Comparison of ENCODE assay signal across 8 mouse cellular contexts in the genomic region with DNA sequence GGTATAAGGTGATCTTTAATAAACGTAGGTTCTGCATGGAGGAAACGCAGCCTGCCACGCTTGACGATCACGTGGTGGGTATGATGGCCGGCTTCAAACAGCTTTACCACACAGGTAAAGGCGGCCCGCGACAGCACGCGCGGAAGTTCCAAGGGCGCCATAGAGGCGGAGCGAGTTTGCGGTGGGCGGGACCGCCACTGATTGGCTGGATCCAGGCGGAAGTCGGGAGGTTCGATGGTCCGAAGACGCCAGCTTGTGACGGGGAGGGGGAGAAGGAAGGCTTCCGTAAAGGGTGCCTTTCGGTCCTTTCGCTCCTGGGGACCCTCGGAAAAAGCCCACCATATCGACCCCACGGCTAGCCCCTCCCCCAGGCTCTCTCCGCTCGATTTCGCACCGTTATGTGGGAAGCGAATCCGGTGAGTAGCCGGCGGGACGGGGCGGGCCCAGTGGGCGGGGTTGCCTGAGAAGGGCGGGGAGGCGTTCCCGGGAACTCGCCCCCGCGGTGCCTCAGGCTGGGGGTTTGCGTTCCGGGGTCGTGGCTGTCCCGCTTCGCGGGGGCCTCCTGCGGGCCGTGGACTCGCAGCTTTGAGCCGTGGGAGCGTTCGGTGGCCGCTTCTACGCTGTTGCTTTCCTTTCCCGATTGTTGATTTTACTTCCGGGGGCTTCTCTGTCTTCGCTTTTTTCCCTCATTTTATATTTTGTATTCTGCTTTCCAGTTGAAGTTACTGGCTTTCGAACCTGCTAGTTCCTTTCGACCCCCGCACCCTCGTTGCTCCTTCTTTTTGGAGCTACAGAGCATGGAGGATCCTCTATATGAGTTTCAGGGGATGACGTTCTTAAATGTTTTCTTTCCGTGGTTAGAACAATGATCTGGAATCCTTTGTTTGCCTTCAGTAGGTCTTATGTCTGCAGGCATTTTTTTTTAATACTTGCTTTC. TPM values are rescaled to one million over a fixed set of nuclear protein-coding genes. Genes with fewer than 3 reads are reported as not detected.
DNase-seq lines count a peak whose midpoint lies in the region; ATAC-seq and TF ChIP-seq lines count a peak whose summit lies in the region.

No protein-coding gene starts in this region.

- no peak for TF ChIP-seq CTCF in CH12.LX (conservative IDR thresholded peaks at IDR 0.05 in 1 of 2, IDR thresholded peaks at IDR 0.05 in 1 of 2; ENCODE audit: low read depth in 2 of 2, low read length in 2 of 2)
- TF ChIP-seq CTCF in heart, postnatal 0 days (IDR thresholded peaks at IDR 0.05; ENCODE audit: low read depth): no peak
- TF ChIP-seq CTCF in testis, adult 2 months (IDR thresholded peaks at IDR 0.05; ENCODE audit: control insufficient read depth, insufficient read depth, insufficient replicate concordance, low read depth, low read length): no peak

- H3K79me2 ChIP-seq in CH12.LX (replicated peaks; ENCODE audit: control insufficient read depth, extremely low read depth, insufficient read depth, poor library complexity, severe bottlenecking): peaks cover 19% of the 10 kb centered on the region

- H3K9ac ChIP-seq in CH12.LX (ENCODE audit: insufficient read depth, low read depth): peak overlapping the region; percentile 93
- peak overlapping the region; percentile 83 for H3K9ac ChIP-seq in forebrain, embryonic 11.5 days (ENCODE audit: low read length)
- H3K9ac ChIP-seq in heart, postnatal 0 days (replicated peaks; ENCODE audit: low read depth, low read length): peak overlapping the region; percentile 72
- H3K9ac ChIP-seq in liver, embryonic 16.5 days (ENCODE audit: low read depth, low read length): peak overlapping the region; percentile 86
- H3K9ac ChIP-seq in neural tube, embryonic 13.5 days: peak overlapping the region; percentile 78

- no peaks in the 10 kb centered on the region for H3K27me3 ChIP-seq in CH12.LX (replicated peaks)
- H3K27me3 ChIP-seq in forebrain, embryonic 11.5 days (ENCODE audit: control insufficient read depth, insufficient read depth, low read length): no peaks in the 10 kb centered on the region
- H3K27me3 ChIP-seq in heart, postnatal 0 days (ENCODE audit: control insufficient read depth, insufficient read depth, low read length): 0 out of 2 replicates have a peak, but pooled peaks cover 6% of the 10 kb centered on the region
- H3K27me3 ChIP-seq in liver, embryonic 16.5 days (ENCODE audit: control insufficient read depth, insufficient read depth, low read depth, low read length): no peaks in the 10 kb centered on the region; the same call in none of the 2 replicates
- no peaks in the 10 kb centered on the region for H3K27me3 ChIP-seq in neural tube, embryonic 13.5 days
- no peaks in the 10 kb centered on the region for H3K27me3 ChIP-seq in testis, adult 2 months (ENCODE audit: control insufficient read depth, insufficient read depth, low read length)

- no peak for TF ChIP-seq RAD21 in CH12.LX (IDR thresholded peaks at IDR 0.05; ENCODE audit: low read depth, low read length)

- dilution Hi-C loops in CH12.LX (cut with MboI; ENCODE audit: extremely low pct_ligation_motif_present, extremely low pct_unique_long_range_greater_than_20kb, low sequenced_read_pairs): no loop called here

- peak; percentile 81 for TF ChIP-seq POLR2A in CH12.LX (IDR thresholded peaks at IDR 0.05; ENCODE audit: low read depth, low read length)
- TF ChIP-seq POLR2A in testis, adult 2 months (IDR thresholded peaks at IDR 0.05; ENCODE audit: control insufficient read depth, low read depth, low read length): peak; percentile 82

- no peak for TF ChIP-seq EP300 in CH12.LX (IDR thresholded peaks at IDR 0.05; ENCODE audit: low read length)
- TF ChIP-seq EP300 in heart, postnatal 0 days (IDR thresholded peaks at IDR 0.05; ENCODE audit: low read depth): 0 out of 2 replicates have a peak, but pooled peaks have one; percentile 10

- WGBS in forebrain, embryonic 11.5 days: under 1% methylated on average over 69 of the region's 70 CpGs
- WGBS in heart, postnatal 0 days: under 1% methylated on average over 65 of the region's 70 CpGs
- under 1% methylated on average over 70 of the region's 70 CpGs for WGBS in liver, embryonic 16.5 days (ENCODE audit: insufficient replicate concordance)
- under 1% methylated on average over 70 of the region's 70 CpGs for WGBS in neural tube, embryonic 13.5 days

- peak overlapping the region; percentile 67 to 71 (median 68) for H3K4me3 ChIP-seq in CH12.LX (replicated peaks in 1 of 3; ENCODE audit: low read depth in 2 of 3, low read length in 2 of 3, poor library complexity in 1 of 3)
- H3K4me3 ChIP-seq in forebrain, embryonic 11.5 days (ENCODE audit: low read depth, low read length): peak overlapping the region; percentile 64
- peak overlapping the region; percentile 79 for H3K4me3 ChIP-seq in heart, postnatal 0 days (ENCODE audit: low read depth, low read length)
- H3K4me3 ChIP-seq in liver, embryonic 16.5 days (ENCODE audit: low read depth, low read length): peak overlapping the region; percentile 82
- H3K4me3 ChIP-seq in neural tube, embryonic 13.5 days: peak overlapping the region; percentile 56
- peak overlapping the region; percentile 99 for H3K4me3 ChIP-seq in testis, adult 2 months (ENCODE audit: control insufficient read depth, low read depth, low read length)

- peak overlapping the region; percentile 67 for H3K4me2 ChIP-seq in CH12.LX (ENCODE audit: insufficient read depth, low read depth, poor library complexity, severe bottlenecking)
- H3K4me2 ChIP-seq in forebrain, embryonic 11.5 days (ENCODE audit: low read depth, low read length, severe bottlenecking): peak overlapping the region; percentile 67
- peak overlapping the region; percentile 80 for H3K4me2 ChIP-seq in heart, postnatal 0 days (ENCODE audit: low read depth, low read length)
- peak overlapping the region; percentile 89 for H3K4me2 ChIP-seq in liver, embryonic 16.5 days (ENCODE audit: low read depth, low read length)
- peak overlapping the region; percentile 61 for H3K4me2 ChIP-seq in neural tube, embryonic 13.5 days

- H3K9me3 ChIP-seq in CH12.LX (replicated peaks; ENCODE audit: low read length): no peaks in the 10 kb centered on the region
- H3K9me3 ChIP-seq in forebrain, embryonic 11.5 days (ENCODE audit: control insufficient read depth, low read length): no peaks in the 10 kb centered on the region
- H3K9me3 ChIP-seq in heart, postnatal 0 days (replicated peaks; ENCODE audit: control insufficient read depth, low read length): no peaks in the 10 kb centered on the region
- no peaks in the 10 kb centered on the region for H3K9me3 ChIP-seq in liver, embryonic 16.5 days (replicated peaks; ENCODE audit: control insufficient read depth, low read length)
- no peaks in the 10 kb centered on the region for H3K9me3 ChIP-seq in neural tube, embryonic 13.5 days

- DNase-seq in CH12.LX (ENCODE audit: extremely low read depth): peak; percentile 93
- peak; percentile 78 for DNase-seq in c-Kit-positive CD71-positive TER-119-negative erythroid progenitor cells, embryonic 14.5 days (ENCODE audit: low read depth)
- peak; percentile 92 for DNase-seq in forebrain, embryonic 11.5 days (ENCODE audit: low spot score)
- peak; percentile 87 for DNase-seq in heart, postnatal 0 days (ENCODE audit: low spot score)
- DNase-seq in kidney, postnatal 4 days: peak; percentile 95 to 96

- in situ Hi-C loops in CH12.LX (cut with MboI; ENCODE audit: low pct_ligation_motif_present, low pct_unique_long_range_greater_than_20kb, low sequenced_read_pairs): loop anchor here (10.0 kb wide), 1 partner anchor 309 kb away; no protein-coding TSS in a partner anchor

- peak; percentile 85 for ATAC-seq in forebrain, embryonic 11.5 days (replicated peaks; ENCODE audit: low FRiP score)
- peak; percentile 98 for ATAC-seq in heart, postnatal 0 days (ENCODE audit: insufficient read depth, low read depth)
- ATAC-seq in liver, embryonic 16.5 days (ENCODE audit: low read depth): peak; percentile 97
- ATAC-seq in neural tube, embryonic 13.5 days (ENCODE audit: low read depth): peak; percentile 97

- no peaks in the 10 kb centered on the region for H3K36me3 ChIP-seq in CH12.LX (replicated peaks in 1 of 2; ENCODE audit: control insufficient read depth in 1 of 2, insufficient read depth in 1 of 2, low read length in 1 of 2)
- no peaks in the 10 kb centered on the region for H3K36me3 ChIP-seq in forebrain, embryonic 11.5 days (ENCODE audit: control insufficient read depth, insufficient read depth, low read length)
- no peaks in the 10 kb centered on the region for H3K36me3 ChIP-seq in heart, postnatal 0 days (replicated peaks; ENCODE audit: control insufficient read depth, insufficient read depth, low read length)
- H3K36me3 ChIP-seq in liver, embryonic 16.5 days (ENCODE audit: control insufficient read depth, insufficient read depth): no peaks in the 10 kb centered on the region
- no peaks in the 10 kb centered on the region for H3K36me3 ChIP-seq in neural tube, embryonic 13.5 days
- H3K36me3 ChIP-seq in testis, adult 2 months (ENCODE audit: control insufficient read depth, insufficient read depth, low read length): no peaks in the 10 kb centered on the region

- H3K4me1 ChIP-seq in CH12.LX (ENCODE audit: control insufficient read depth in 1 of 2, insufficient read depth in 2 of 2): peaks cover 16 to 46% of the 10 kb centered on the region in 2 experiments
- peaks cover 15% of the 10 kb centered on the region for H3K4me1 ChIP-seq in forebrain, embryonic 11.5 days (replicated peaks; ENCODE audit: control insufficient read depth, insufficient read depth, low read length)
- H3K4me1 ChIP-seq in heart, postnatal 0 days (ENCODE audit: control insufficient read depth, insufficient read depth): no peaks in the 10 kb centered on the region
- H3K4me1 ChIP-seq in liver, embryonic 16.5 days (ENCODE audit: control insufficient read depth, low read depth, low read length): peaks cover 14% of the 10 kb centered on the region
- H3K4me1 ChIP-seq in neural tube, embryonic 13.5 days (replicated peaks): peaks cover 34% of the 10 kb centered on the region
- no peaks in the 10 kb centered on the region for H3K4me1 ChIP-seq in testis, adult 2 months (ENCODE audit: control insufficient read depth, insufficient read depth, low read length)

- peak overlapping the region; percentile 36; the same call in 1 of the 2 replicates for H3K27ac ChIP-seq in CH12.LX (ENCODE audit: insufficient read depth, low read depth)
- H3K27ac ChIP-seq in forebrain, embryonic 11.5 days (ENCODE audit: low read depth, low read length): peak overlapping the region; percentile 93
- H3K27ac ChIP-seq in heart, postnatal 0 days (ENCODE audit: low read depth): peak overlapping the region; percentile 80
- peak overlapping the region; percentile 77 for H3K27ac ChIP-seq in liver, embryonic 16.5 days (ENCODE audit: low read length)
- H3K27ac ChIP-seq in neural tube, embryonic 13.5 days (replicated peaks): peak overlapping the region; percentile 94
- peak overlapping the region; percentile 97 for H3K27ac ChIP-seq in testis, adult 2 months (ENCODE audit: control insufficient read depth, insufficient read depth, low read depth, low read length)

RNA-seq across cellular contexts. Expression of gene Parp11, which starts 7.0 kb away (rescaled TPM):
- total RNA-seq in CH12.LX (2012; rRNA removed) (8.9 and 9.2 TPM in 2 replicates), CH12.LX (2014; rRNA removed) (7.2 and 9.7 TPM in 2 replicates)
- polyA plus RNA-seq in CH12.LX (2012; ENCODE audit: insufficient read length, low read depth): 10.4 and 11.4 TPM in 2 replicates
- polyA plus RNA-seq in forebrain, embryonic 11.5 days (2014; fragmentation: Nextera tagmentation; extraction: Ambion mirVana): 59.2 and 60.7 TPM in 2 replicates
- total RNA-seq in heart, postnatal 0 days (2014; rRNA removed; ENCODE audit: low replicate concordance): 7.6 and 11.9 TPM in 2 replicates
- 8.4 and 8.8 TPM in 2 replicates for polyA plus RNA-seq in heart, postnatal 0 days (2015; fragmentation: Nextera tagmentation; extraction: Ambion mirVana)
- 5.7 and 6.3 TPM in 2 replicates for polyA plus RNA-seq in liver, embryonic 16.5 days (2015; fragmentation: Nextera tagmentation; extraction: Ambion mirVana)
- polyA plus RNA-seq in neural tube, embryonic 13.5 days (2015; fragmentation: Nextera tagmentation; extraction: Ambion mirVana): 68.7 and 72.9 TPM in 2 replicates
- polyA plus RNA-seq in testis, adult 2 months (2012; rRNA removed): 34.2 and 40.6 TPM in 2 replicates

Comparison
In these comparisons a context has a peak if more than half of its experiments do, and no peak if none do; other contexts are left out.
1. Peak in every context shown above with its lines: DNase-seq, ATAC-seq, H3K4me3 ChIP-seq and H3K27ac ChIP-seq.
2. H3K27ac ChIP-seq: peak in every context shown above with its lines; median percentile 97 in testis, adult 2 months; 94 in neural tube, embryonic 13.5 days; 93 in forebrain, embryonic 11.5 days; 80 in heart, postnatal 0 days; 77 in liver, embryonic 16.5 days; 36 in CH12.LX.